Mouse (Mus musculus) cerebral cortex, adult 2 months (tissue): ENCODE results near the gene Atp5d.

Experiments used
- WGBS: fragments of 180-500 bp; shearing (Covaris S2); methylation state at CpG from one replicate; pipeline ENCODE4 v1.1.7; 2018; 5-methylcytosine and 5-hydroxymethylcytosine counted together

Gene Atp5d

DNA sequence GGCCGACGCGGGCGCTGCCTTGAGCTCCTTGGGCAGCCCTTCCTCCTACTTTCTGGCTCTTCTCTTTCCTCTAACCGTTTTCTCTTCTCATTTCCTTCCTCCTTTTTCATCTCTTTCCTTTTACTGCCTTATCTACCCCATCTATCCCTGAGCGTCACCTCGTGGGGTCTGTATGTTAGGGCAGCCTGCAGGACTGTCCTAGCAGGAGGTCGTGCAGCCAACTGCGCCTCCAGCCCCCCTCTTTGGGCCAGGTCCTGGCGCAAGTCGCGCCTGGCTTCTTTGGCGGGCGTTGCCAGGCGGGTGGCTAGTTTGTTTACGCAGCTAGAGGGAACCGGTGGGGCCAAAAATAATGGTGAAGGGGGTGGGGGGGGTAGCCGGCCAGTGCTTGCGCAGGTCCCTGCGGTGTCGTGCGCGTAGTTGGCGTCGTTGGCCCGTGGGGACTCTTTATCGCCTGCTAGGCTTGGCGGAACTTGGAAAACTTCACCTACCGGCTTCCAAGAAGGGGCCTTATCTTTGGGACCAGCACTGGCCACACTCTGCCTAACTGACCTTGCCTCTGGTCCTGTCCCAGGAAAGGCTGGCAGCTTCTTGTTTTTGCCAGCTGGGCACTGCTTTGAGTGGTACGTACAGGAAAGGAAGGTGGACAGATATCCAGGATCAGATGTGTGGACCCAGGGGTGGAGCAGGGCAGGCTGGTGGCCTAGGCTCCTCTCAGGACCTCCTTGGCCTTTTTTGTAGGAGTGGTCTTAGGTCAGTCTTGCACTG, 21.3 kb upstream of the Atp5d start:
- WGBS: 8% methylated on average over 30 of the region's 30 CpGs

- WGBS: 22% methylated on average over 1 of the region's 1 CpGs
Observed at GRCm38 (mm10) chr10:80117736-80118135, 20.7 kb upstream of the Atp5d start.

- 52% methylated on average over 6 of the region's 6 CpGs for WGBS
Observed at GRCm38 (mm10) chr10:80118552-80118951, 19.9 kb upstream of the Atp5d start.

GRCm38 (mm10) chr10:80120146-80120545, 18.3 kb upstream of the Atp5d start:
- 45% methylated on average over 2 of the region's 2 CpGs for WGBS

DNA sequence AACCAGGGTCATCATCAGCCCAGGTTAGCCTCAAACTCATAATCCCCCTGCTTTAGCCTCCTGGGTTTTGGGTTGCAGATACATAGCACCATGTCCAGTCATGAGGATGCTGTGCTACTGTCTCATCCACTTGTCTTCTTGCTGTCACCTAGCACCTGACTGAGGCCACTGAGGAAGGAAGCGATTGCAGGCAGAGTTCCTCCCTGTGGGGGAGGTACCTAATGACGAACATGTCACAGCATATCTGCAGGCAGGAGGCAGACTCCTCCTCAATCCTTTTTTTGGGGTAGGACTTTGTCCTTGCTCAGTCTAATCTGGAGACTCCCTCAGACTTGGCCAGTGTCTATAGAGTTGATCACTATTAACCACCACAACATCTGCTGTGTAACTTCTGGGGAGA, 16.8 kb upstream of the Atp5d start:
- WGBS: 53% methylated on average over 2 of the region's 2 CpGs

DNA sequence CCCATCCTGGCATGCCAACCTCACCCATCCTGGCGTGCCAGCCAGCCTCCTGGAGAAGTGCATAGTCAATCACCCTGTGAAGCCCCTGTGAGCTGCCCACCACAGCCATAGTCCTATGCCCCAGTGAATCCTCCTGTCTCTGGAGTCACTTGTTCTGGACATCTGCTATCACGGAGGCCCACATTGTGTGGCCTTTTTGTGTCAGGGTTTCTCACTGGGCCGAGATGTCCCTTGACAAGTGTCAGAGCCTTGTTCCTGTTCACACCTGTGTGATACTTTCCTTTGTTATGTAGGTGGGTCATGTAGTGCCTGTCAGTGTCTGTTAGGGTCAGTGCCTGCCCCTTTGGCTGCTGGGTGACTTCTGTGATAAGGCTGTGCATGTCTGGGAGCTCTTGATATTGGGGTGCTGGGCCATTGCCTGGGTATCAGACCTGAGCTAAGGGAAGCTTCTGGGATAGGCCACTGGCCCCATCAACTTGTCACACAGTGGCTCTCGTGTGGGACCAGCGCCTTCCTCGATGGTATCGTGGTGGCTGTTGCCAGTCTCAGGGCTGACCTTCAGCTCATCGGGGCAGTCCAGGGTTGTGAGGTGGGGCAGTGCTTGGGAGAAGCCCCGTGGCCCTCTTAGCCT, 14.4 kb upstream of the Atp5d start:
- 88% methylated on average over 9 of the region's 9 CpGs for WGBS

DNA sequence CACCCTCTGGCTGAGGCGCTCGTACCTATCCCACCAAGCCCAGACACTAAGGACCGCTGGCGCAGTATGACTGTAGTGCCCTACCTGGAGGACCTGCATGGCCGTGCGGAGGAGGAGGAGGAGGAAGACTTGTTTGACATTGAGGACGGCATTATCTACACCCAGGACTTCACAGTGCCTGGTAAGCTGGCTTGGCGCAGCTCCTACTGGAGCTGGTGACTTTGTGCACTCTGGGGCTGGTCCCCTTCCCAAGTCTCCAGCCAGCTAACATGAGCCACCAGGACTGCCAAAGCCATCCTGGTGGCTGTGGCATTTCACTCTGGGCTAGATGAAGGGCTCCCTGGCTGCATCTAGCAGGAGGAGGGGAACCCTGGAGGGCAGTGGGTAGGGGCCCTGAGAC, 10.5 kb upstream of the Atp5d start:
- WGBS: 94% methylated on average over 8 of the region's 8 CpGs

DNA sequence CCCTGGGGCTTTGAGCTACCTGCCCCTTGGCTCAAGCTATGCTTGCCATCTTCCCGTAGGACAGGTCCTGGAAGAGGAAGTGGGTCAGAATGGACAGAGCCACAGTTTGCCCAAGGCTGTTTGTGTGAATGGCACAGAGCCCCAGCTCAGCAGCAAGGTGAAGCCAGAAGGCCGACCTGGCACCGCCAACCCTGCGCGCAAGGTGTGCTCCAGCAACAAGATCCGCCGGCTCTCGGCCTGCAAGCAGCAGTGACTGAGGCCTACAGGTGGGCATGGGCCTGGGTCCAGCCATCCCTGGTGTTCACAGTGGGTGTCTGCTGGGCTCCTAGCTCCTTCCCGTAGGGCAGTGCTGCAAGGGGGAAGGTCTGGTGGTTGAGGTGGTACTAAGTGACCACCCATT, 8.6 kb upstream of the Atp5d start:
- WGBS: 71% methylated on average over 9 of the region's 9 CpGs

DNA sequence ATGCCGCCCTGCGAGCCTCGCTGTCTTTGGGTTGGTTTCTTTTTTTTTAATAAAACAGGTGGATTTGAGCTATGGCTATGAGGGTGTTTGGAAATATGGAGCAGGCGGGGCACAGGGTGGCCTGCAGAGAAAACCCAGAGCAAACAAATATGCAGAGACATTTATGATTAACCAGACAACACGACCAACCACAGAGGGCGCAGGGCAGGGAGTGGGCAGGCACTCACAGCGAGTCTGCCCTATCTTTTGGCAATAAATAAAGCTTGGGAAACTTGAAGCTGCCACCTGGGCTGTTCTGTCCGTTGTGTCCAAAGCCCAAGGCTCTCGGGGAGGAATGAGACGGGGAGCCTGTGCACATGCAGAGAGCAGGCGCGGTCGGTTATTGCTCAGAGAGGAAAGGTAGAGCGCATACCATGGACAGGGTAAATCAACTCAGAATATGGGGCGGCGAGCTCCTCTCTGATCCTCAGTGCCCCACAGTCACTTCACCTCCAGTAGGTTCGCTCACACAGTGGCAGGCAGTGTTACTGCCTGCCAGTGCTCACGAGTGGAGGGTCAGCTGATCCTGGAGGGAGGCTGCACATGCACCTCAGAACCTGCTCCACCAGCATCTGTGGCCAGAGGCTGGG, 7.9 kb upstream of the Atp5d start:
- WGBS: 69% methylated on average over 18 of the region's 18 CpGs

- 31% methylated on average over 55 of the region's 55 CpGs for WGBS
Observed at GRCm38 (mm10) chr10:80131316-80131951, 7.0 kb upstream of the Atp5d start.

- 46% methylated on average over 27 of the region's 27 CpGs for WGBS
Observed at GRCm38 (mm10) chr10:80131952-80132350, 6.5 kb upstream of the Atp5d start.

GRCm38 (mm10) chr10:80133226-80133849, 5.1 kb upstream of the Atp5d start:
- 32% methylated on average over 8 of the region's 8 CpGs for WGBS

DNA sequence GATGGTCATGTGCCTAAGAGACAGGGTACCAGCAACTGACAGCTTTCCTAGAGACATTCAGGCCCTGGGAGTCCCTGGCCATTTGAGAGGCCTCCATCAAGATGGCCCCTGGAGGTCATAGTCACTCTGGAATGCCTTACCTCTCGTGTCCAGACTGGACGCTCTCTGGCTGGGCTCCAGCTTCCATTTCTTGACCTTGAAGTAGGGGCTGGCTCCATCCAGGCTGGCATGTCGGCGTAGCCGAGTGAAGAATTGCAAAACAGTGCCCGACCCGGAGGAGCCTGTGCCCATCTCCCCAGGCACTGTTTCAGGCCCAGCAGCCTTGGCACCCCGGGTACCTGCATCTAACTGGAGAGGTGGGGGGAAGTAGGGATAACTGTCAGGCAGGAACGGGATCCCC, 4.0 kb upstream of the Atp5d start:
- 86% methylated on average over 9 of the region's 9 CpGs for WGBS

DNA sequence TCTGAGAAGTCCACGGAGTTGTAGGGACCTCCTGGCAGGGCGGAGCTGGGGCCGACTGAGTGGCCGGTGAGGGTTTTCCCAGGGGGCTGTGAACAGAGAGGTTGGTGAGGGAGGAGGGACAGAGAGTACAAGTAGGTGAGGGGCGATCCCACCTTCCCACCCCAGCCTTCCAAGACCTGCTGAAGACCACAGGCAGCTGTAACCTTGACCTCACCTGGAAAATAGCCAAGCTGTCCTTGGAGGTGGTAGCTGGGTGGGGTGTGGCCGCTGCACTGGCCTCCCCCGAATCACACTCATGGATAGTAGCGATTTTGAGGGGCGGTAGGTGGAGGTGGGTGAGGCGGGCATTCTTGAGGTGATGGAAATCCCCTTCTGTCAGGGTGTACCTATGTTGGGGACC, 3.3 kb upstream of the Atp5d start:
- WGBS: 75% methylated on average over 10 of the region's 10 CpGs

DNA sequence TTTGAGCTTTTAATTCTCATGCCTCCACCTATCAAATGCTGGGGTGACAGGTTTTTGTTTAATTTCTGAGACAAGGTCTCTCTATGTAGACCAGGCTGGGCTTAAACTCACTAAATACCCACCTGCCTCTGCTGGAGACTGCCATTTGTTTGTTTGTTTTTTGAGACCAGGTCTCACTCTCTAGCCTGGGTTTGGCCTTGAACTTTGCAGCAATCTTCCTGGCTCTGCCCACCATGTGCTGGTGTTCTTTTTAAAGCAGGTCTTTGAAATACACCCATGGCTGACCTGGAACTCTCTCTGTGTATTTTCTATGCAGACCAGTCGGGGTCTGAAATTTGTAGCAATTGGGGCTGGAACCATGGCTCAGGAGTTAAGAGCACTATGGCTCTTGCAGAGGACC, 2.8 kb upstream of the Atp5d start:
- WGBS: 92% methylated on average over 1 of the region's 1 CpGs

DNA sequence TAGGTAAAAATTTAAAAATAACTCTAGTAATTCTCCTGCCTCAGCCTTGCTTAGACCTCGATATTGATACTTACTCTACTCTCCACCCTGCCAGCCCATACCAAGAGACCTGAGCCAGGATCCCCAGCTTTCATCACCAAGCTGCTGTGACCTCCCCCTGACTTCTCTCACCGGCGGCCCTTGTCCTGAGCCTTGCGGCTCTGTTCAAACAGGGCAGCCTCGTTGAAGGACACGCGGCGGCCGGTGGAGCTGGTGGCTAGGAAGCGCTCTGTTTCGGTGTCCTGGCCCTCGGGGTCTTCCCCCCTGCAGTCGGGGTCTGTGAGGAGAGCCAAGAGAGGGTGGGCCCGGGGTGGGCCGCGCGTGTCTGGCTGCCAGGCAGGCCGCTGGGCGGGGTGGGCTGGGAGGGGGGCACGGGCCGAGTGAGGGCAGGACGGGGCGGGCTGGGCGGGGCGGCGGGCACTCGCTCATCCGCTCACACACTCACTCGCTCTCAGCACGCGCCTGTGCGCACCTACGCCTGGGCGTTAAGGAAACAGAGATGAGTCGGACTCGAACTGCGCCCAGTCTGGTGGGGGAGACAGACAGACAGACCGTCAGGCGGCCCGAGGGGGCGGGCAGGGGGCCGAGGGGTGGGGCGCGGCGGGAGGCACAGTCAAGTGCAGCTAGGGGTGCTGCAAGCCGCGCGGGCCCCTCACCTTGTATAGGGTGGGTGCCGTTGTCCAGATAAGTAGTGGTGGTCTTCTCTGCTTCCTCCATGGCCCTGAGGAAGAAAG, 2.1 kb upstream of the Atp5d start:
- whole genome bisulfite sequencing: 33% methylated on average over 49 of the region's 49 CpGs

- 9% methylated on average over 28 of the region's 29 CpGs for WGBS
Observed at GRCm38 (mm10) chr10:80136952-80137625, 1.3 kb upstream of the Atp5d start.

DNA sequence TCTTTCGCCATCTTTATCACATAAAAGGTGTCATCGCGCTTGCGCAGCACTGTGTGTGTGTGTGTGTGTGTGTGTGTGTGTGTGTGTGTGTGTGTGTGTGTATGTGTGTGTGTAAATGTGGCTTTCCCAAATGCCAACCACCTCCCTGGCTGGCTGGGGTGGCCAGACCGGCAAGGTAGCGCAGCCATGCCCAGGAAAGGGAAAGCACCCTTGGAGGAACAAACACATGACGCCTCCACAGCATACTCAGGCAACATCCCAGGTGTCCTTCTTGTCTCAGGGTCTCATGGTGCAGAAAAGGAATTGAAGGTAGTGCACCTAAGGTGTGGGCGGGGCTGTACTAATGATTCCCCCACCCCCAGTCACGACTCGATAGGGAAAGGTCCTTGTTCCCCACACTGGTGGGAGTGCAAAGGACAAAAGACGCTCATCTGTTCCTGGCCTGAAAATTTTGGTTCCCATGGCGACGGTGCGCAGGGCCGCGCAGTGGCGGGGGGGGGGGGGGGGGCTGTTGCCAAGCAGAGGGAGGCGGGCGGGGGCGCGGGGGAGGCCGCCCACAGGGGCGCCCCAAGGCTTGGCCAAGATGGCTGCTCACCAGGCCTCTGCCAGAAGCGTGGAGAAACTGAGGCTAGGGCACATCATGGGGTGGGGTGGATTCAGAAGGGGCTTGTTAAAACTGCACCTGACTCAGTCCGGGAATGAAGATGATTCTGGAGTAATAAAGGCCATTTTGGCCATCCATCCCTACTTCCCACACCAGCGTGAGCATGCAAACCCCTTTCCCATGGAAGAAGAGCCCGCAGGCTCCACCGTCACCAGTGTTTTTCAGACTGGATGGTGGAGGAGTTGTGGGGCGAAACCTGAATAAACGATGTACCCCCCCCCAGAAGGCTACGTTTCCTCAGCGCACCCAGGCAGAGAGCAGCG, 543 bp upstream of the Atp5d start:
- 8% methylated on average over 33 of the region's 33 CpGs for WGBS

- 3% methylated on average over 10 of the region's 10 CpGs for WGBS
Observed at GRCm38 (mm10) chr10:80139439-80139775, 975 bp downstream of the Atp5d start.
